Mouse (Mus musculus) intestine, embryonic 16.5 days (tissue): ENCODE measurements at regions not wholly inside any gene's neighbourhood (a gene's known extent, or its start where the extent isn't known, plus 50 kb on each side); places are given as distances from the start of the nearest gene placed in this dataset.

Source experiments
- ATAC-seq: fragments of 200-750 bp; cut with Nextera tagmentation; 2 replicates; pipeline ENCODE4 v1.8.0; 2017; ENCODE audit warnings: moderate TSS enrichment, moderate library complexity
- H3K27ac ChIP-seq: fragments of 300-500 bp; sonication (generic); 2 replicates; pipeline ENCODE4 v1.5.1; 2014; ENCODE audit warnings: mild to moderate bottlenecking, low read length
- H3K27me3 ChIP-seq: fragments of 300-500 bp; sonication (generic); replicated peaks from 2 replicates; pipeline ENCODE4 v1.6.1; 2014; ENCODE audit warnings: low read length, control low read depth, mixed read lengths; ENCODE audit not compliant: control insufficient read depth, insufficient read depth
- H3K36me3 ChIP-seq: fragments of 300-500 bp; sonication (generic); 2 replicates; pipeline ENCODE4 v1.6.1; 2014; ENCODE audit warnings: low read length, control low read depth; ENCODE audit not compliant: control insufficient read depth, insufficient read depth
- H3K4me1 ChIP-seq: fragments of 300-500 bp; sonication (generic); 2 replicates; pipeline ENCODE4 v1.6.1; 2014; ENCODE audit warnings: low read length, control low read depth, mixed read lengths; ENCODE audit not compliant: control insufficient read depth, insufficient read depth
- H3K4me2 ChIP-seq: fragments of 300-500 bp; sonication (generic); 2 replicates; pipeline ENCODE4 v1.6.1; 2014; ENCODE audit warnings: low read depth, low read length, control low read depth
- H3K4me3 ChIP-seq: fragments of 300-500 bp; sonication (generic); 2 replicates; pipeline ENCODE4 v1.5.1; 2014; ENCODE audit warnings: mild to moderate bottlenecking, low read length
- H3K9ac ChIP-seq: fragments of 300-500 bp; sonication (generic); 2 replicates; pipeline ENCODE4 v1.6.1; 2014; ENCODE audit warnings: low read depth, low read length
- H3K9me3 ChIP-seq: fragments of 300-500 bp; sonication (generic); 2 replicates; pipeline ENCODE4 v1.6.1; 2016; ENCODE audit warnings: low read length, control low read depth; ENCODE audit not compliant: control insufficient read depth
- WGBS: fragments of 180-500 bp; shearing (Covaris S2); extraction: QIAGEN DNeasy Blood & Tissue Kit; methylation state at CpG from one replicate; pipeline ENCODE4 v1.1.7; 2014; 5-methylcytosine and 5-hydroxymethylcytosine counted together

DNA sequence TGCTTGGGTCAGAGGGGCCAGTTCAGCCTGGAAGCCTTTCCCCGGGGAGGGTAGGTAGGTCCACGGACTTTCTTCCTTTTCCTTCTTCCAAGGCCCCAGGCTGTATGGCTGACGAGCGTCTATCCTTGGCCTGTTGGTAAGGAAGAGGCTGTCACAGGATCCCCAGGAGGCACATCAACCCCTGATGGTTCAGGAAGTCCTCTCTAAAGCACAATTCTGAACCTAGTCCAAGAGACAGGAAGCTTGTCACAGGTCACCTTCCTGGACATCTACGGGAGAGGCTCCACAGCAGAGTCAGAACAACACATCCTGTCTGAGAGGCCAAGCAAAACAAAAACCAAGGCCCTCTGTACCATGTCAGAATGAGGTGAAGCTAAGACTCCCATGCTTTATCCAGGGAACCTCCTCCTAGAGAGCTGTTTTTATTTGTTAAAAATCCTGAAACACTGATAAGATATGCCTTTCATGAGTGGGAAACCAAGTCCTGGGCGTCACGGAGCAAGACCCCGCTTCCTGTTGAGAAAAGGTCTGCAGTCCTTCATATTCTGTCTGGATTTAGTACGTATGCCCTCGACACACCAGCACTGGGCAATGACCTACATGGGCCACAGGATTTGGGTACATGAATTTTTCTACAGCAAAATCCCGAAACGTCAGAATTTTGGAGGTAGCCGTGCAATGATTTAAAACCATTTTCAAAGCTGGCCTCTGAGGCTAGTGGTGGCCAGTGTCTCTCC is 52.0 kb upstream of the Snrk start:
- H3K27ac ChIP-seq = 0 out of 2 replicates have a peak overlapping the region, but pooled peaks have one; percentile 9
- peak; percentile 46; the same call in 1 of the 2 replicates for ATAC-seq

DNA sequence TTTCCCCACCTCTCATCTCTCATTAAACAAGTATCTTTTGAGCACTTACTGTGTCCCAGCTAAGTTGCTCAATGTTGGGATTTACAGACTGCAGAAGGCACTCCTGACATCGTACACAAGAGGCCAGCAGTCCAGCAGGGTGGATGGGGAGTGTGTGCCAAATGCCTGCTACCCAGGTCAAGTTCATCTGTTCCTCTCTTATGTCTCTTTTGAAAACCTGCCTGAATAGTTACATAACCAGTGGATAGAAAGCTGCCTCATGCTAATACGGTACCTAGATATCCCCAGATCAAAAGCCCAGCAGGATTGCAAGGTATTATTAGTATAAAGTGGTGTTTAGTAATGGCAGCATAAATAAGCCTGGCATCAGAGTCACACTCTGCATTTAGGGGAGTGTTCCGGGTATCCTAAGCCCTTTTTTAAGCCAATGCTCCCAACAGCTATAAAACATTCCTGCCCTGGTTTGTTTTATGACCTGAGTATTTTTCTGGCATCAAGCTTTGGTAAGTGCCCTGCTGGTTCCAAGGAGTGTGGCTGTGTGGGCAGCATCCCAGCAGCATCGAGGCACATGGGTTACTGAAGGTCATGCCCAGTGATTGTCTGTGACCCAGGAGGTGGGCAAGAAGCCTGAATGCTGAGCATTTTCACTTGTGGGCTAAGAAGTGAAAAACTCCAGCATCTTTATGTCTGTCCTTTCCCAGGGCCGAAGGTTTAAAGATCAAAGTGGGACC is 59.1 kb upstream of the Pomgnt2 start:
- Histone ChIP-seq H3K27ac (no peak overlapping the region), H3K9me3 (no peaks in the 10 kb centered on the region)

More for the DNA sequence above, 52.0 kb upstream of the Snrk start:
- H3K36me3 ChIP-seq = no peaks in the 10 kb centered on the region
- H3K27me3 ChIP-seq = no peaks in the 10 kb centered on the region
- H3K4me1 ChIP-seq = no peaks in the 10 kb centered on the region
- no peaks in the 10 kb centered on the region for H3K9me3 ChIP-seq
- H3K4me3 ChIP-seq = no peak overlapping the region
- WGBS = 71% methylated on average over 13 of the region's 13 CpGs
- H3K9ac ChIP-seq = no peak overlapping the region
- no peak overlapping the region for H3K4me2 ChIP-seq

DNA sequence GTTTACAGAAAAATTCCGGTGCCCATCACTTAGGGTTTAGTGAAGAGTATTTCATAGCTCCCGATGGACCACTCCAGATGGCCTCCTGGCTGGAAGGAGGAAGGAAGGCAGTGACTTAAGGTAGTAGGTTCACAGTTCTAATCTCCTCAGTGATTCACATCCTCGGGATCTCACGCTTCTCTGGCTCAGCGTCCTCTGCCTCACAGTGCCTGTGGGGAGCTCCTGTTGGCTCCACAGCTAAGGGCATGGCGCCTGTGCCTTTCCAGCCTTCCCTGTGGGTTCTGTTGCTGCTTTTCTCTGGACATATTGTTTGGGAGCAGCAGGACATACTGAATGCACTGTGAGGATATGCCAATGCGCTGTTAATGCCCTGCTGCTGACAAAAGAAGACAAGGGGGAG is 54.8 kb upstream of the Pomgnt2 start:
- H3K4me2 ChIP-seq = no peak overlapping the region
- no peak for ATAC-seq
- H3K9me3 ChIP-seq = no peaks in the 10 kb centered on the region
- H3K27ac ChIP-seq = no peak overlapping the region
- 56% methylated on average over 7 of the region's 7 CpGs for WGBS
- no peaks in the 10 kb centered on the region; the same call in 1 of the 2 replicates for H3K4me1 ChIP-seq
- H3K9ac ChIP-seq = no peak overlapping the region
- no peaks in the 10 kb centered on the region for H3K36me3 ChIP-seq
- no peak overlapping the region for H3K4me3 ChIP-seq
- H3K27me3 ChIP-seq = no peaks in the 10 kb centered on the region

More for the DNA sequence above, 59.1 kb upstream of the Pomgnt2 start:
- no peaks in the 10 kb centered on the region for H3K27me3 ChIP-seq
- H3K9ac ChIP-seq = no peak overlapping the region
- no peak overlapping the region for H3K4me3 ChIP-seq
- no peak for ATAC-seq
- no peaks in the 10 kb centered on the region for H3K4me1 ChIP-seq
- 75% methylated on average over 5 of the region's 5 CpGs for WGBS
- no peaks in the 10 kb centered on the region for H3K36me3 ChIP-seq
- H3K4me2 ChIP-seq = no peak overlapping the region

DNA sequence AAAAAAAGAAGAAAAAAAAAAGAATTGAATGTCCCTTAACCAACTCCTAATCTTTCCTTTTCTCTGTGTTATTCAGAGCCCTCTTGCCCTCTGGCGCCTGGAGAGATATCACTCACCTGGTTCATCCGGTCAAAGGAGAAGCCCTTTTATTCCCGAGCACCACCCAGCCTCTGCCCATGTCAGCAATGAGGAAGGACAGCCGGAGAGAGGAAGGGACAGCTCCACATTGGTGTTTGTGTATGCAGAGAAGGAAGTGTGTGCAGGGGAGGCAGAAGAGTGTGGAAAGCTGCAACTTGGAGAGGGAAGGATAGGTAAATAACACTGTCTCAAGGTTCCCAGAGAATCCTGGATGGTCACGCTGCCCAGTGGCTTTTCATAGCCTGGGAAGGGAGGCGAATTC is 54.2 kb upstream of the Pomgnt2 start:
- no peaks in the 10 kb centered on the region; the same call in 1 of the 2 replicates for H3K4me1 ChIP-seq
- peak; percentile 50; the same call in 1 of the 2 replicates for ATAC-seq
- no peak overlapping the region for H3K27ac ChIP-seq
- H3K36me3 ChIP-seq = no peaks in the 10 kb centered on the region
- no peaks in the 10 kb centered on the region for H3K27me3 ChIP-seq
- no peak overlapping the region for H3K4me2 ChIP-seq
- H3K9ac ChIP-seq = no peak overlapping the region; the same call in 1 of the 2 replicates
- H3K9me3 ChIP-seq = no peaks in the 10 kb centered on the region
- H3K4me3 ChIP-seq = no peak overlapping the region
- WGBS = 37% methylated on average over 6 of the region's 6 CpGs

DNA sequence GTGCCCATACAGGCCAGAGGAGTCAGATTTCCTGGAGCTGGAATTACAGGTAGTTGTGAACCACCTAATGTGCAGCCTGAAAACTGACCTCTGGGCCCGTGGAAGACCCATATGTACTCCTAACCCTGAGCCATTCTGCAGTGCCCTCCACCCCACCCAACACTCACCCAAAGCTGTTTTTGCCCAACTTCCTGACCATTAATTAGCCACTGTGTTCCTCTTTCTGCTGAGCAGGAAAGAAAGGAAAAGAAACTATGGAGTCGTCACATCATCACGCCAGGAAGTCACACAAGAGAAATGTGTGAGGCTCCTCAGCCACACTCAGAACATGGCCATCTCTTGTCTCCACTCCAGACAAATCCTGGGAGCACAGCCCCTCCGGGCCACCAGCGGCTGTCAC is 52.1 kb upstream of the Pomgnt2 start:
- no peaks in the 10 kb centered on the region; the same call in 1 of the 2 replicates for H3K4me1 ChIP-seq
- no peak overlapping the region for H3K27ac ChIP-seq
- no peaks in the 10 kb centered on the region for H3K27me3 ChIP-seq
- 60% methylated on average over 5 of the region's 5 CpGs for WGBS
- H3K4me3 ChIP-seq = no peak overlapping the region
- H3K36me3 ChIP-seq = no peaks in the 10 kb centered on the region
- H3K4me2 ChIP-seq = no peak overlapping the region
- ATAC-seq = no peak
- H3K9ac ChIP-seq = no peak overlapping the region
- H3K9me3 ChIP-seq = no peaks in the 10 kb centered on the region

DNA sequence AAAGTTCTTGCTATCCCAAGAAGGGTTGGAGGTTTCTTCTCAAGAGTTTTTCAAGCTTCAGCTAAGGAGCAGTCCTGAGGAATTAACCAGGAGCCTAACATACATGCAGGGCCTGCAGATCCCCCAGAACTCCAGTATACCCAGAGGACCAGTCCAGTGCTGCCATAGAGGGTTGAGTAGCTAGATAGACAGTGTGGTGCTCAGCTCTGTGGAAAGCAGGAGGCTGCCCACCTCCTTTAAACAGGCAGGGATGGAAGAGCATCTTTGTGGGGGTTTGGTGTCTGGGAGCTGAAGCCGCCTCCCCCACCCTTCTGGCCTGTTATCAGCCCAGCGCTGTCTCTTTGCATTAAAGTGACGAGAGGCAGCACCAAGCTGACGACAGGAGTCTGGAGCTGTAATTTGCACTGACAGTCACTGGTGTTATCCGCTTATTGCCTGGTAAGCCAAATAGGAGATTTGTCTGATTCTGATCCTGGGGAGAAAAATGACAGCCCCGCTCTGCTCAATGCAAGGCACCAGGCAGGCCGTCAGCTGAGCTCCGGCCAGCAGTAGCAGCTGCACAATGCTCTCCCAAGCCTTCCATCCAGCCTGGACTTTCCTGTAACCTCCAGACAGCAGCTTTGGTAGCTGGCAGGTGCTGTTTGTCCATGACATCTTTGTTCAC is 51.2 kb upstream of the Pomgnt2 start:
- H3K36me3 ChIP-seq = no peaks in the 10 kb centered on the region
- no peak overlapping the region for H3K9ac ChIP-seq
- peak; percentile 76 for ATAC-seq
- no peaks in the 10 kb centered on the region for H3K27me3 ChIP-seq
- peak overlapping the region; percentile 47 for H3K27ac ChIP-seq
- no peak overlapping the region for H3K4me3 ChIP-seq
- H3K4me1 ChIP-seq = no peaks in the 10 kb centered on the region; the same call in 1 of the 2 replicates
- WGBS = 38% methylated on average over 8 of the region's 8 CpGs
- no peaks in the 10 kb centered on the region for H3K9me3 ChIP-seq
- H3K4me2 ChIP-seq = no peak overlapping the region
